Comparison of ENCODE assay signal across 8 mouse cellular contexts in the genomic region with DNA sequence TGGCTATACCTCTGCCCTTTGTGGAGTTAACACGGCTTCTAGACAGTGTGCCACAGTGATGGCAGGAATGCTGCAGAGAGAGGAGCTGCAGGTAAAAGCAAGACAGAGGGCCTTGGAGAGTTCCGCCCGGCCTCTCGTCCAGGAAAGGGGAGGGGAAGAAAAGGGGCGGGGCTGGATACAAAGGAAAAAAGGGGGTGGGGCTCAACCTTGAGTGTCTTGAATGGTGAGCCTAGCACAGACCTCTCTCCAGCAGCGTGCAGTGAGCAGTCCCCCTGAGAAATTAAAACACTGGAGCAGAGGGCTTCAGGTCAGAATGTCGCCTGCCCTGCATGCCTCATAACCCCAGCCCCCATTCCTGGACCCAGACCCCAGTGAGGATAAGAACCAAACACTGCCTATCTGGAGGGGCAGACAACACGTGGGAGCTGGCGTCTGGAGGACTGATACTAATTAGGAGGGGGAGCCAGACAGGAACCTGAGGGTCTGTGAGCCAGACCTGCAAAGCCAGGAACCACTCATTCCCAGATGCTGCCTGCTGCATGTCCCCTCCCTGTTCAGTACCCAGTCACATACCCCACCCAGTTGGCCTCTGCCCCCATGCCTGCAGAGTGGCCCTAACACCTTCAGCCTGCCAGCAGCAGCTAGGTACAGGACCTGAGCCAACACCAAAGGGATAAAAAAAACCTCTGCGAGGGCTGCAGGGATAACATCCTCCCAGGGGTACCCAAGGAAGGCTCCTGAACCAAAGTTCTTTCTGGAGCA. TPM values are rescaled to one million over a fixed set of nuclear protein-coding genes. Genes with fewer than 3 reads are reported as not detected.
A peak's percentile ranks its signal among the peaks of the same experiment; 100 is the strongest.
DNase-seq lines count a peak whose midpoint lies in the region; ATAC-seq and TF ChIP-seq lines count a peak whose summit lies in the region.

No protein-coding gene starts in this region.

- H3K79me2 ChIP-seq in myocyte (ENCODE audit: control insufficient read depth, insufficient read depth), result no peaks in the 10 kb centered on the region

- no peak overlapping the region for H3K27ac ChIP-seq in kidney, embryonic 16.5 days (ENCODE audit: low read length)
- no peak overlapping the region for H3K27ac ChIP-seq in thymus, adult 2 months (ENCODE audit: control insufficient read depth, insufficient read depth, low read length)

- H3K4me2 ChIP-seq in kidney, embryonic 16.5 days (replicated peaks; ENCODE audit: low read depth, low read length), result peak overlapping the region; percentile 40
- peak overlapping the region; percentile 62 for H3K4me2 ChIP-seq in myocyte (ENCODE audit: low read depth)

- peak overlapping the region; percentile 2 for H3K4me3 ChIP-seq in kidney, embryonic 16.5 days (ENCODE audit: low read length)
- no peak overlapping the region for H3K4me3 ChIP-seq in myocyte
- no peak overlapping the region for H3K4me3 ChIP-seq in thymus, adult 2 months (ENCODE audit: control insufficient read depth, insufficient read depth, low read length)

- TF ChIP-seq CTCF in thymus, adult 2 months (IDR thresholded peaks at IDR 0.05; ENCODE audit: borderline replicate concordance, control insufficient read depth, extremely low read depth, insufficient read depth, low read length, poor library complexity), result no peak

- H3K9me3 ChIP-seq in kidney, embryonic 16.5 days (ENCODE audit: low read length), result no peaks in the 10 kb centered on the region

- ATAC-seq in kidney, embryonic 16.5 days (ENCODE audit: low FRiP score, low TSS enrichment), result peak; percentile 86
- peak; percentile 77 for ATAC-seq in granulocyte monocyte progenitor cell, adult 5-6 weeks (replicated peaks; ENCODE audit: poor library complexity, severe bottlenecking)

- H3K4me1 ChIP-seq in kidney, embryonic 16.5 days (ENCODE audit: insufficient read depth, low read length), result peaks cover 17% of the 10 kb centered on the region
- no peaks in the 10 kb centered on the region for H3K4me1 ChIP-seq in thymus, adult 2 months (replicated peaks; ENCODE audit: control insufficient read depth, insufficient read depth, low read length)

- 2% methylated on average over 10 of the region's 10 CpGs for WGBS in kidney, embryonic 16.5 days
- 18% methylated on average over 10 of the region's 10 CpGs for WGBS in thymus, adult 2 months

- H3K36me3 ChIP-seq in kidney, embryonic 16.5 days (ENCODE audit: insufficient read depth, low read length), result no peaks in the 10 kb centered on the region
- H3K36me3 ChIP-seq in myocyte (ENCODE audit: control insufficient read depth, insufficient read depth), result no peaks in the 10 kb centered on the region
- H3K36me3 ChIP-seq in thymus, adult 2 months (ENCODE audit: control insufficient read depth, insufficient read depth, low read length), result no peaks in the 10 kb centered on the region

- no peak for DNase-seq in kidney, adult 8-10 months
- DNase-seq in kidney, postnatal 14 days, result peak; percentile 21
- DNase-seq in thymus, adult 2 months, result no peak
- DNase-seq in gastrocnemius, postnatal 10 days, result no peak
- DNase-seq in layer of hippocampus, adult 18-20 months (ENCODE audit: low spot score in 2 of 2), result no peak

- H3K27me3 ChIP-seq in kidney, embryonic 16.5 days (ENCODE audit: insufficient read depth, low read length), result no peaks in the 10 kb centered on the region
- no peaks in the 10 kb centered on the region for H3K27me3 ChIP-seq in myocyte (ENCODE audit: control insufficient read depth, insufficient read depth, insufficient read length)
- no peaks in the 10 kb centered on the region for H3K27me3 ChIP-seq in thymus, adult 2 months (ENCODE audit: control insufficient read depth, insufficient read depth, low read length)

- TF ChIP-seq POLR2A in myocyte (IDR thresholded peaks at IDR 0.05; ENCODE audit: insufficient read length, low read depth), result peak; percentile 7
- no peak for TF ChIP-seq POLR2A in thymus, adult 2 months (IDR thresholded peaks at IDR 0.05; ENCODE audit: control insufficient read depth, extremely low read depth, insufficient read depth, low read length, poor library complexity)

- no peak overlapping the region for H3ac ChIP-seq in myocyte (ENCODE audit: control insufficient read depth, insufficient read length)

- H3K9ac ChIP-seq in kidney, embryonic 16.5 days (replicated peaks; ENCODE audit: low read length), result peak overlapping the region; percentile 3; the same call in 1 of the 2 replicates

TF ChIP-seq in myocyte, 11 proteins besides CTCF, POLR2A, EP300 and RAD21:
- TF ChIP-seq MAX (IDR thresholded peaks at IDR 0.05; ENCODE audit: low read depth) (no peak), REST (IDR thresholded peaks at IDR 0.05; ENCODE audit: insufficient read depth, insufficient read length) (no peak), TCF3 (IDR thresholded peaks at IDR 0.05; ENCODE audit: insufficient read length, low read depth) (no peak), E2F4 (IDR thresholded peaks at IDR 0.05; ENCODE audit: insufficient read depth) (no peak), POLR2AphosphoS2 (IDR thresholded peaks at IDR 0.05; ENCODE audit: insufficient read length, low read depth) (no peak), MYOG (IDR thresholded peaks at IDR 0.05; ENCODE audit: control insufficient read depth in 1 of 3, insufficient read depth in 1 of 3, insufficient read length in 2 of 3, low read depth in 2 of 3) (no peak), USF1 (IDR thresholded peaks at IDR 0.05; ENCODE audit: low read depth) (no peak), TCF12 (IDR thresholded peaks at IDR 0.05; ENCODE audit: insufficient read depth, poor library complexity, severe bottlenecking) (no peak), CEBPB (IDR thresholded peaks at IDR 0.05; ENCODE audit: insufficient read depth, poor library complexity, severe bottlenecking) (no peak), SRF (IDR thresholded peaks at IDR 0.05; ENCODE audit: control insufficient read depth, insufficient read length, low read depth) (no peak), MYOD1 (IDR thresholded peaks at IDR 0.05; ENCODE audit: control insufficient read depth in 1 of 3, insufficient read length in 2 of 3, low read depth in 2 of 3) (no peak)

RNA-seq across cellular contexts. Expression of gene Gpc1, which starts 40.2 kb away (rescaled TPM):
- polyA plus RNA-seq in kidney, embryonic 16.5 days (2015; fragmentation: Nextera tagmentation; extraction: Ambion mirVana), result 58.1 and 61.5 TPM in 2 replicates
- 63.6 and 65.2 TPM in 2 replicates for total RNA-seq in granulocyte monocyte progenitor cell, adult 5-6 weeks (2014; fragmentation: Nextera tagmentation)
- 70.6 and 74.6 TPM in 2 replicates for total RNA-seq in granulocyte monocyte progenitor cell, adult 5-6 weeks (2017)
- 930 TPM for polyA plus RNA-seq in myocyte (2012; fragmentation: generic; extraction: Trizol)
- polyA plus RNA-seq in thymus, adult 2 months (2012; rRNA removed), result 57.3 and 72.5 TPM in 2 replicates
- 100 to 1,000 TPM; 276 to 282 TPM for total RNA-seq in gastrocnemius, postnatal 10 days (2021)
- total RNA-seq in layer of hippocampus, adult 18-20 months (2021), result 100 to 1,000 TPM; 136 to 139 TPM
